Mouse (Mus musculus): Measurements from ENCODE around the gene Ptpre.
"Not testable (repeated sequence)": the region's sequence is repeated elsewhere in the genome, so short reads cannot be mapped to it uniquely, and the experiment has no call there.

Gene Ptpre

DNA sequence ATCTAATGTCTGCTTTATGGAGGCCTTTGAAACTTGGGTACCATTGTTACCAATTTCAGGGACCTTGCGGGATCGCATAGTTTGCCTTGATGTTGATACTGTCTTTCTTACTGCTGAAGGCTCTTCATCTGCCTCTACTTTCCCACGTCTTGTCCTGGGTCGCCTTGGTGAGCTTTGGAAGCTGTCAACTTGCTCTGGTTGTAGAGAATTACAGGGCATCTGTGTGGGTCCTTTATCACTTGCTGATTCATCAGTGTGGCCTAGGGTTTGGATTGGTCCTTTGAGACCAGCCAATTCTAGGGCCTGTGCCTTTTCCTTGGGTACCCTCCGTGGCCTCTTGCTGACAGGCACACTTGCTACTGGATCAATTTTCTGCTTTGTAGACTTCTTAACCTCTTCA is 157.5 kb downstream of the Ptpre start:
- DNase-seq (ENCODE audit: low spot score) = no peak

DNA sequence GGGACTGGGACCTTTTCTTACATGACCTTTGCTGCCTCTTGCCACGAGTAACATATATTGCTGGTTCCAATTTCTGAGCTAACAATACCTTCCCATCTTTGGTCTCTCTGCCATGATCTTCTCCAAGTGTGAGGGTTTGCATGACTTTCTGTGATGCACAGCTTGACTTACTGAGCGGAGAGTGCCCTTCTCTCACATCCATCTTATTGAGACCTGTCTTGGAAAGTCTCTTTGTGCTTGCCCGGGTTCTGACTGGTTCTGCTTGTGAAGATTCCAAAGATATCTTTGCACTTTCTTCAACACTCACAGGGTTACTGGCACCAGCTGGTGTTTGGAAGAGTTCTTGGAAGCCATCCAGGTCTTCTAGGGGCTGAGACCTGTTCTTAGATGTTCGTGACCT is 158.8 kb downstream of the Ptpre start:
- no peak for DNase-seq (ENCODE audit: low spot score)

DNA sequence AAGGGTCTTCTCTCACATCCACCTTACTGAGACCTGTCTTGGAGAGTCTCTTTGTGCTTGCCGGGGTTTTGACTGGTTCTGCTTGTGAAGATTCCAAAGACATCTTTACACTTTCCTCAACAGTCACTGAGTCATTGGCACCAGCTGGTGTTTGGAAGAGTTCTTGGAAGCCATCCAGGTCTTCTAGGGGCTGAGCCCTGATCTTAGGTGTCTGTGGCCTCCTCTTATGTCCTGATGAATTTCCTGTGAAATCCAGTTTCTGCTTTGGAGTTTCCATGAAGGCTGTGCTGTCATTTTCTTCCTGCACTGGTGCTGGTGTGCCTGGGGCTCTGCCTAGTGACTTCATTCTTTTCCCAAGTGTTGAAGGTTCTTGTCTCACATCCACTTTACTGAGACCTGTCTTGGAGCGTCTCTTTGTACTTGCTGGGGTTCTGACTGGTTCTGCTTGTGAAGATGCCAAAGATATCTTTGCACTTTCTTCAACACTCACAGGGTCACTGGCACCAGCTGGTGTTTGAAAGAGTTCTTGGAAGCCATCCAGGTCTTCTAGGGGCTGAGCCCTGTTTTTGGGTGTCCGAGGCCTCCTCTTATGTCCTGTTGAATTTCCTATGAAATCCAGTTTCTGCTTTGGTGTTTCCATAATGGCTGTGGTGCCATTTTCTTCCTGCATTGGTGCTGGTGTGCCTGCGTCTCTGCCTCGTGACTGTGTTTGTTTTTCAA is 159.9 kb downstream of the Ptpre start:
- DNase-seq (ENCODE audit: low spot score) = not testable (repeated sequence)

DNA sequence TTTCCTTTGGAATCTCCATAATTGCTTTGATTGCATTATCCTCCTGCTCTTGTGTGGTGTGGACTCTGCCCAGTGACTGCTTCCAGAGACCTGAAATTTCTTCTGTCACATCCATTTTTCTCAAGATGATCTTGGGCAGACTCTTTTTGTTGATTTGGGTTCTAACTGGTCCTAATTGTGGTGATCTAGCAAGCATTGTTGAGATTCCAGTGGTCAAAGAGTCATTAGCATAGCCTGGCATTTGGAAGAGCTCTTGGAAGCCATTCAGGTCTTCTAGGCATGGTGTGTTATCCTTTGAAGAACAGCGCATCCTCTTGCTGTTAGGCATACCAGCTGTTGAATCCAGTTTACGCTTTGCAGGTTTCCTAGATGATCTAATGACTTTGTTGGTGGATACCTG is 161.1 kb downstream of the Ptpre start:
- DNase-seq (ENCODE audit: low spot score) = no peak

DNA sequence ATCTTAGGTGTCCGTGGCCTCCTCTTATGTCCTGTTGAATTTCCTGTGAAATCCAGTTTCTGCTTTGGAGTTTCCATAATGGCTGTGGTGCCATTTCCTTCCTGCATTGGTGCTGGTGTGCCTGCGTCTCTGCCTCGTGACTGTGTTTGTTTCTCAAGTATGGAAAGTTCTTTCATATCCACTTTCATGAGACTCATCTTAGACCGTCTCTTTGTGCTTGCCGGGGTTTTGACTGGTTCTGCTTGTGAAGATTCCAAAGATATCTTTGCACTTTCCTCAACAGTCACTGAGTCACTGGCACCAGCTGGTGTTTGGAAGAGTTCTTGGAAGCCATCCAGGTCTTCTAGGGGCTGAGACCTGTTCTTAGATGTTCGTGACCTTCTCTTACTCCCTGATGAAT is 162.1 kb downstream of the Ptpre start:
- DNase-seq (ENCODE audit: low spot score) = not testable (repeated sequence)

DNA sequence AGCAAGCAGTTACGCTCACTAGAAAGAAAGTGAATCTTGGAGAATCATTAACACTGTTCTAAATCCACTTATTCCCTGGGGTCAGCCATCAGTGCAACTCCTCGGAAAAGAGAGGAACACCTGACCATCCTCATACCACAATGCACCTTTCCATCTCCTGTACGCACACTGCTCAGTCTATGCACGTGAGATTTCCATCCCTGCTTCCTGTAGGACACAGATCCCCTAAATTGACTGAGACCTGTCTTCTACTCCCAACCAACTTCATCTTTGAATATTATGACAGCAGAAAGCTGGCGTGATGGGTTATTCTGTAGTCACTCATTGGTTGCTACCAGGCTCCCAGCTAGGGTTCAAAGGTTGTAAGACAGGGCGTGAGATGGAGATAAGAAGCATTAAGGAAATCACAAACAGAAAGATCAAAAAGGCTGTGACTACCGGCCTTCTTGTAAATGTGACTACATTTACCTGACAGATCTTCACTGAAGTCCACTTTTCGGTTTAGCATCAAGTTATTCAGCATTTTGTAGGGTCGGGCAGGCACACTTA is 166.4 kb downstream of the Ptpre start:
- DNase-seq (ENCODE audit: low spot score) = no peak

DNA sequence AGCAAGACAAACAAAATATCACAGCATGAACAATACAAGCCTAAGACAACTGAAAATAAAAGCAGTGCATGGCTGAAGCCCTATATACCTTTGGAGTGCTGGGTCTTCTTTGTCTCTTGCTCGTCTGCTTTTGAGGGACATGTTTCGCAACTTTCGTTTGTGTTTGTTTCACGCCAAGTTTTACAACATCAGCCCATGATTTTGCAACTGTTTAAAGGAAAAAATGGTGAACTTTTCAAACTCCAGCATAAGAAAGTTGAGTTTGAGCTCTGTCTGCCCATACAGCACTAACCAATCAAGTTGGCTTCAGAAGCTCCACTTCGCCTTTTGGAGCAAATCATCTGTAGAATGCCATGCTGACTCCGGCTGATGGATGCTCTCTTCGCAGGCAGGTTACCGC is 167.0 kb downstream of the Ptpre start:
- no peak for DNase-seq (ENCODE audit: low spot score)

DNA sequence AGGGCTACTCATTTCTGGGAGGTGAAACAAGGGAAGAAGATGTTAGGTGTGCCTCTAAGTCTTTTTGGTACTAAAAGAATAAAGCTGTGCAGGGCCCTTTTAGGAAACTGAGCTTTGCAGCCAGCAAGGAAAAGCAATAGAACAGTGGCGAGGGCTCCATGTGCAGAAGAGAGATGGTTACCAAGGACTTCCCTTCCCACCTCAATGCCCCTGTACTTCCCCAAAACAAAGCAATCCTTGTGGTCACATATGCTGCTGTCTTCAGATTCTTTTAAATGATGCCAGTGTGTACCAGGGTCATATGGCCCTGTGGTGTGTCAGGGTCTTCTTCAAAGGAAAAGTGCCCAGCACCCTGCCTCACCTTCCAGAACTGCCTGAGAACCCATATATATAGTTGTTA is 167.8 kb downstream of the Ptpre start:
- no peak for DNase-seq (ENCODE audit: low spot score)

DNA sequence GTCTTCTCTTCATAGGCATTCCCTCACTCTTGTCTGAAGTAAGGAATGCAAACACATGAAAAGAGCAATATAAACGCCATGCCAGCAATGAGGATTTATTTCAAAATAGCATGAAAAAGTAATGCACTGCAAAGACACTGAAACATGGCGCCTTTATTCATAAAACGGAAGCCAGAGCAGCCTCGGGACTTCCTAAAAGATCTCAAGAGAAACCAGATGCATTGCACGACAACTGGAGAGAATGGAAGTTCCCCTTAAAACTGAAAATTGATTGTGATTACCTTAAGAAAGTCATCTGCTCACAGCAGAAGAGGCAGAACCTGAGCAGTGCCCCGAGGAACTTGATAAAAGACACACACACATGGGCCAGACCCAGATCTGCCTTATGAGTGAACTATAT is 168.5 kb downstream of the Ptpre start:
- no peak for DNase-seq (ENCODE audit: low spot score)

DNA sequence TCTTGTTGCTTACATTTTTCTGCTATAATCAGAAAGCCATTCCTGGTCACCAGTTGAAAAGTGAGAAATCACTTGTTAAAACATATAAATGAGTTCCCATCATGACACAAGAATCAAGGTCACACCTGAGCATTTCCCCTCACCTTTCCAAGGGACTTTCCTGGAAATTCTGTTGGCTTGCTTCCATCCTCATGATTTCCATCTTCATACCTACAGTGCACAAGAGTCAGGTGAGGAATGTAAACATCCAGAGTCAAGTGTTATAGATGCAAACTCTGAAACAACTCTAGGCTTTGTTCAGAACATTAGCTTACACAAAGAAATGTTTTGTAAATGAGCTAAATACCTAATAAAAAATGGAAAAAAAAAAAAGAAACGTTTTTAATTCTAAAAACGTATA is 173.4 kb downstream of the Ptpre start:
- no peak for DNase-seq (ENCODE audit: low spot score)

DNA sequence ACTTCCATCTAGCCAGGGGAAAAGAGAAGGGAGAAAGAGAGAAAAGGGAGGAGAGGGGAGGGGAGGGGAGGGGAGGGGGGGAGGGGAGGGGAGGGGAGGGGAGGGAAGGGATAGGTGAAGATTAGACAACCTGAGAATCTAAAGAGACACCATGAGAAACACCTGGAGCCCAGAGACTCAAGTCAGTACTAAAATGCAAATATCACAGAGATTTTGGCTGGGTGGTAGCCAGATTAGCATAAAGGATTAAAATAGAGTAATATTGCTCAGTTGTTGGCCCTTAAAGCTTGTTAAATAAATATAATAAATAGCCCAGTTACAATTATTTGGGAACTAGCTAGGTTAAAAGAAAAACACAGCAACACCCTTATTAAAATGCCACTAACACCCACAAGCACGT is 175.3 kb downstream of the Ptpre start:
- no peak for DNase-seq (ENCODE audit: low spot score)

DNA sequence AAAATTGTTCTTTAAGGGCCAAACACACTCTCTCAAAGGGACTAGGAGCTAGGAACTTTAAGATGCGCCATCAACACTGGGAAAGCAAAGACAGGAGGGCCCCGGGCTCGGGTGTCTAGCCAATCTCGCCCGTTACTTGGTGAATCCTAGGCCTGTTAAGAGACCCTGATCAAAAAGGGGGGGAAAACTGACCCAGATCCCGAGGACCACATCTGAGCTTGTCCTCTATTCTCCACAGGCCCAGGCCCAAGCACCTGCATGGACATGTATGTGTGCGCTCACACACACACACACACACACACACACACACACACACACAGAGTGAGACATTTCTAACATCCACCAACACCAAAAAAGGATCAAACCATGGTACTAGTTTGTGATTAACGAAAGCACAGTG is 176.0 kb downstream of the Ptpre start:
- no peak for DNase-seq (ENCODE audit: low spot score)

DNA sequence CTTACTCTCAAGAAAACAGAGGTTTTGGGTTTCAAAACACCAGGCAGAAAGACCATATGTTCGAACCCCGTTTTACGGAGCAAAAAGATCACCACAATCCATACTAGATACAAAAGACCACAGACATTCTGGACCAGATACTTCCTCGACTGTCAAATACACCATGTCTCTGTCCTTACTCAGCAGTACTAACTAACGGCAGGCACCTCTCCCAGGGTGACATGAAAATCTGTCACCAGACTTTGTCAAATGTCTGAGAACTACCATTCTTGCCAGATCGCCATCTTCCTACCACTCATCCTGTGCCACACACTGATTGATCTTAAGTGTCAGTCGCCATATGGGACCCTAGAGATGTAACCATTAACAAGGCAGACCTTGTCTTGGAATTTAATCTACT is 177.9 kb downstream of the Ptpre start:
- no peak for DNase-seq (ENCODE audit: low spot score)

DNA sequence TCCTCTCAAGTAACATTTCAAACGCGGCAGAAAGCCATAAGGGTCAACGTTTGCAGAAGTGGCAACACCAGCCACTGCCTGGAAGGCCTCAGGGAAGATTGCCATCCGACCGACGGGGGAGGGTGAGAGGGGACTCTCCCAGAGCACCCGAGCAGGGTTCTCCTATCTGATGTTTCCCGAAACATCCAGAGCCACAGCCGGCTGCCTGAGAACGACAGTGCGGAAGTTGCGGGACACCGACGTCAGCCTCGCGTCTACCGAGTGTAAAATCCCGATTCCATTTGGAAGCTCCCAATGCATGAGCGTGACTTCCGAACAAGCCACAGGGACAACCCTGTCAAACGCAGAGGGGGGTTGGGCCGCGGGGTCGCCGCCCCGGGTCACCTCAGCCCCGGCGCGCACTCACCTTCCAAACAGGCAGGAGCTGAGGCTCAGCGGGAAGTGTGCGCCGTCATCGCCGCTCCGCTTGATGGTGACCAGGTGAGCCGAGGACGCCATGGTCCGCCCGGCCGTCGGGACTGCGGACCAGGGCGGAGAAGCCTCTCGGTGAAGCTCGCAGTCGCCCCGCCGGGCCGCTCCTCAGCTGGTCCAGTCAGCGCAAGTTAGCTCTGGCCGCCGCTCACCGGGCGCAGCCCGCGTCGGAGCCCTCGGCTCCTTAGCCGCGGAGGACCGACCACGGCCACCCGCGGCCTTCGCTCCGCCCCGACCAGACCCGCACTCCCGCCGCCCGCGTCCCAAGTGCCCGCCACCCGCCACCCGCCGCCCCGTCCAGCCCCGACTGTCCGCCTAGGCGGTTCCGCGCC is 178.6 kb downstream of the Ptpre start, which contains the start of gene Mki67:
Gene Mki67 (minus strand): TSS at position 720 of the 803 bp plus-strand sequence.
- DNase-seq (ENCODE audit: low spot score) = peak; percentile 60

DNA sequence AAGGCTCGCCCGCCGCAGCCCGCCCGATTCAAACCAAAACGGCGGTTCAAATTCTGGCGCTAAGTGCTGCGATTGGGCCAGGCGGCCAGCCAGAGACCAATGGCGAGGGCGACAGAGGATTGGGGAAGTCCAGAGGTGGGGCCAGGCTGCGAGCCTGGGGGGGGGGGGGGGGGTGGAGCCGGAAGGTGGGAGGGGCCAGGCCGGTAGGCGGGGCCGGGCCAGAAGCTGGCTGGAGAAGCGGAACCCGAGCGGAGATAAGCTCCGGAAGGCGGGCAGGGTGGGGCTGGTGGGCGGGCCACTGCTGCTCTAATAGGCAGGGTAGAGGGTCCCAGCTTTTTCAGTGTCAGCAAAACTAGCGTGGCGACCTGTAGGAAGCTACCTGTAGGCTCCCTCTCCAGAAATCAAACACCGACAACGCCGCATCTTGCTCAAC is 179.2 kb downstream of the Ptpre start:
- peak; percentile 91 for DNase-seq (ENCODE audit: low spot score)

DNA sequence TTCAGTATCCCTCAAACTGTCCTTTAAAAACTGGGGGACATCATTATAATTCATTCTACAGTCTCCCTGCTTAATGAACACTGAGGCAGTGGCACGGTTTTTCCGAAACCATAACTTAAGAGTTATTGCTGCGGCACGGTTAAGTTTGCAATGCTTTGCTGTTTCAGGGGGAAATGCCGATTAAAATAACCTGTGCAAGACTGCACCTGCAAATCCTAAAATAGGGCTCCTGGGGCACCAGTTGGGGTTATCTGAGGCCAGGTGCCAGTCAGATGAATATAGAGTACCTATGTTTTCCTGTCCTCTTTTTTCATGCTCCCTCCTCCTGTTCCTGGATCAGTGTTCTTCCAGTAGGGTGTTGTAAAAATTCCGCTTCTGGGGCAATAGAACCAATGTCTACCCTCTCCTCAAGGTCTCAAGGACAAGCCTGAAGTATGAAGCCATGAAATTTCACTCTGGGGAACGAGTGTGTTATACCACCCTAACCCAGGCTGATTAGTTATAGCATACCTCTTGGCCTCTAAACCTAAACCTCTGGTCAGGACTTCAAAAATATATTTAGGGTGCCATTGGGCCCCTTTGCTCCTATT is 179.8 kb downstream of the Ptpre start:
- no peak for DNase-seq (ENCODE audit: low spot score)

DNA sequence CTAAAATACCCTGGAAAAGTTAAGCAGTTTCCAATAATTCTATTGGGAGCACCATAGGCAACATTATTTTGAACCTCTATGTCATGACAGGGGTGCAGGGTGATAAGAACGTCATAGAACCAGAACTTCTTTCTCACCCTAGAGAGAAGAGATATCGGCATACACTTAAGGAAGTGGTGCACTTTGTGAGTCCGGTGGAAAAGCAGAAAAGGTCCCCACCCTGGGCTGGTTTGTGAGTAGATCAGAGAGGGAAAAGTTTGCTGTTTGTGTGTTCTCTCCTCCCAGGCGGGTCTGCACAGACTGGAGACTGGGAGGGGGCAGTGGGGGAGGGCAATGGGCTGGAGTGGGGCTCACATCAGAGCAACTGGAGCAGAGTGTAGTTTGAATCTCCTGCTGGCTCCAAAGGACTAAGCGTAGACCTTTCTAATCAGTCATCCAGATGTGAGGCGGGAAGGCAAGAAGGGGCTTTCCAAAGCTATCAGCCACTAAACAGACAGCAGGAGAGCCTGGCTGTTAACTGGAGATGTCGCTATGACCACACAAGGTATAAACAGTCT is 184.2 kb downstream of the Ptpre start:
- DNase-seq (ENCODE audit: low spot score) = no peak

DNA sequence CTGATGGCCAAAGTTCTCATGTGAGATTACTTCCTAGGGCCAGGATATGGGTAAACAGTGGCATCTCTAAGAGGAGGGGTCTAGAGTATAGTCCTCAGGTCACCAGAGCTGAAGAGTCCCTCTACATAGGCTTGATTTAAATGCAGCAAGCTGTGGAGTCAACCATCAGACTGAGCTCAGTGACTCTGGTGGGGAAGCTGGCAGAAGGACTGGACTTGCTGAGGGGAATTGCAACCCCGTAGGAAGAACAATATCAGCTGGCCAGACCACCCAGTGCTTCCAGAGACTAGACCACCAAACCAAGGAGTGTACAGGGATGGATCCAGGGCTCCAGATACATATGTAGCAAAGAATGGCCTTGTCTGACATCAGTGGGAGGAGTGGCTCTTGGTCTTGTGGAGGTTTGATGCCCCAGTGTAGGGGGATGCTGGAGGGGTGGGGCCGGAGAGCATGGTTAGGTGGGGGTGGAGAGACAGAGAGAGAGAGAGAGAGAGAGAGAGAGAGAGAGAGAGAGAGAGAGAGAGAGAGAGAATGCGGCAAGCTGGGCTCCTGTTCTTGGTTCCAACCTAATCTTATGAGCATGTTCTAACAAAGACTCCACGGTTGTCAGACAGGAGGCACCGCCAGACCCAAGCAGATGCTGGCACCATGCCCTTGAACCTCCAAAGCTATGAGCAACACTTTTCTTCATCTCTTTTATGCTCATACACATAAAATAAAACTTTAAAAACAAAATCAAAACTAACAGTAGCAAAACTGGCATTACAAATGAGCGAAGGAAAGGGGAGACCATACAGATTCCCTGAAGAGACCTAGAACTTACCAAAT is 184.9 kb downstream of the Ptpre start:
- DNase-seq (ENCODE audit: low spot score) = peak; percentile 57

DNA sequence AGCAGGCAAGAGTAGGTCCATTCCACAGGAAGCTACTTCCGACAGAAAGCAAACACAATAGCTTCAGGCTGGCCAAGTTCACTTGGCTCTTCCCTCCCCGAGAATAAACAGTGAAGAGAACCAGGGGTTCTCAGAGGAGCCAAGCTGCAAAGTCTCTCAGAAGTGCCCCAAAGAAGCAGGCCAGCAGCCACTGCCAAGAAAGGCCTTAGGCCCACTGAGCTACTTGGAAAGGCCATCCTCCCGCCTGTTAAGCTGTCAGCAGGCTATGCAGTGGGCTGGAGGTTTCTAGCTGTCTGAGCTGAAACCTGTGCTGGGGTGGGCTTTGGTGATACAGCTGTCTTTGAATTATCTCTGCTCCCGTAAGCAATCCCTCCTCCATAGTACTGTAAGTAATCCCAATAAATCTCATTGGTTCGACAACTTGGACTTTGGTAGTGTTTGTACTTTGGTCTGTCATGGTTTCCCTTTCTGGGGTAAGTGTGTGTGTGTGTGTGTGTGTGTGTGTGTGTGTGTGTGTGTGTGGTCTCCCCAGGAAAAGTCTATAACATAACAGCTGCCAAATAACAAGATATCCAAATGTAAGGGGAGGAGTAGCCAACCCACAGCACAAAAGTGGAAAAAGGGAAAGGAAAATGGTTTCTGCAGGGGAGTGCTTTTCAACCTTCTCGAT is 186.5 kb downstream of the Ptpre start:
- DNase-seq (ENCODE audit: low spot score) = no peak

DNA sequence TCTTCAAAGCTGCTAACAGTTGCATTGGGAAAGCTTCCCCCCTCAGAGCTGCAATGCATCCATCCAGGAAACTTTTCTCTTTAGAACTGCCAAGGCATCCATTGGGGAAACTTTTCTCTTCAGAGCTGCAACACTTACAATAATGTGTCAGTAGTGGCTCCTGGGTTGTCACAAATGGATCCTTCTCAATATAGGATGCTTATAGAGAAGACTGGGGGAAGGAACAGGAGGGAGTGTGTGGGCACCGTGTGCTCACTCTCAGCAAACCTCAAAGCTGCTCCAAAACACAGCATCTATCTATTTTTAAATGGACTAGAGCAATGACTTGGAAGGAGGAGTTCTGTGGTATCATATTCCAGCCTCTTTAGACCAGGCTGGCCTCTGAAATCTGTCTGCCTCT is 189.4 kb downstream of the Ptpre start:
- DNase-seq (ENCODE audit: low spot score) = no peak

DNA sequence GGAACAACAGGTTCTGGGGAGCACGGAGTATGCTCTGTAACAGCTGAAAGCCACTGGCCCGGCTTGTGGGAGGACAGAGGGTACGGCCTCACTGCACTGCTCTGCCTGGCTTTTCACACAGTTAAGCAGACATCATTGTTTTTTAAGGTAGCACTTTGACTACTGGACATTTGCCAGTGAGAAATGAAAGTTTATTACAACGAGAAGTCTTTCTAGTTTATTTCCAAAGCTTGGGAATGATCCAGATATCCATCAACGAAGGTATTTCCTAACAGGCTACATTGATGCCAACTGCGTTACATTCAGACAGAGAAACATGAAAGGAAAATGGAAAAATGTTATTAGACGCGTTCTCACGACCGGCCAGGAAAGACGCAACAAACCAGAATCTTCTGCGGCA is 190.8 kb downstream of the Ptpre start:
- DNase-seq (ENCODE audit: low spot score) = no peak
